Mouse (Mus musculus) embryonic facial prominence, embryonic 14.5 days (tissue): ENCODE measurements around the gene Rnf157. TPM values are rescaled to one million over a fixed set of nuclear protein-coding genes. Genes with fewer than 3 reads are reported as not detected.
"Not testable (repeated sequence)": the region's sequence is repeated elsewhere in the genome, so short reads cannot be mapped to it uniquely, and the experiment has no call there.

Experiments used
- ATAC-seq: fragments of 200-750 bp; cut with Nextera tagmentation; 2 replicates; pipeline ENCODE4 v1.8.0; 2017; ENCODE audit warnings: low read depth, moderate number of reproducible peaks, moderate TSS enrichment
- DNase-seq: peaks from one replicate; pipeline ENCODE4 v3.0.0-alpha.2; 2015; ENCODE audit warnings: low spot score
- H3K27ac ChIP-seq: fragments of 300-500 bp; sonication (generic); replicated peaks from 2 replicates; pipeline ENCODE4 v1.5.1; 2014; ENCODE audit warnings: low read depth, mild to moderate bottlenecking, low read length, moderate library complexity
- H3K27me3 ChIP-seq: fragments of 300-500 bp; sonication (generic); replicated peaks from 2 replicates; pipeline ENCODE4 v1.6.1; 2014; ENCODE audit warnings: low read length; ENCODE audit not compliant: control insufficient read depth, insufficient read depth
- H3K36me3 ChIP-seq: fragments of 300-500 bp; sonication (generic); 2 replicates; pipeline ENCODE4 v1.6.1; 2014; ENCODE audit warnings: low read length, mixed read lengths; ENCODE audit not compliant: control insufficient read depth, insufficient read depth
- H3K4me1 ChIP-seq: fragments of 300-500 bp; sonication (generic); 2 replicates; pipeline ENCODE4 v1.6.1; 2014; ENCODE audit warnings: antibody characterized with exemption, low read length; ENCODE audit not compliant: control insufficient read depth, insufficient read depth
- H3K4me2 ChIP-seq: fragments of 300-500 bp; sonication (generic); 2 replicates; pipeline ENCODE4 v1.6.1; 2014; ENCODE audit warnings: low read depth, mild to moderate bottlenecking, low read length, moderate library complexity, mixed read lengths
- H3K4me3 ChIP-seq: fragments of 300-500 bp; sonication (generic); 2 replicates; pipeline ENCODE4 v1.5.1; 2014; ENCODE audit warnings: low read depth, mild to moderate bottlenecking, low read length
- H3K9ac ChIP-seq: fragments of 300-500 bp; sonication (generic); 2 replicates; pipeline ENCODE4 v1.6.1; 2014; ENCODE audit warnings: low read depth, mild to moderate bottlenecking, low read length, moderate library complexity, mixed read lengths
- H3K9me3 ChIP-seq: fragments of 300-500 bp; sonication (generic); 2 replicates; pipeline ENCODE4 v1.6.1; 2016; ENCODE audit warnings: low read length; ENCODE audit not compliant: control insufficient read depth
- WGBS: fragments of 180-500 bp; shearing (Covaris S2); extraction: QIAGEN DNeasy Blood & Tissue Kit; methylation state at CpG from one replicate; pipeline ENCODE4 v1.1.7; 2014; 5-methylcytosine and 5-hydroxymethylcytosine counted together
- polyA plus RNA-seq: library from polyadenylated mRNA; unstranded; fragments of >200 nt; fragmentation: Nextera tagmentation; extraction: Ambion mirVana; gene quantifications from 2 replicates; pipeline ENCODE4 v1.2.1, GENCODE M21; 2014

The Rnf157 gene
- polyA plus RNA-seq, 1 experiment from 2014 or later = 17.7 TPM

DNA sequence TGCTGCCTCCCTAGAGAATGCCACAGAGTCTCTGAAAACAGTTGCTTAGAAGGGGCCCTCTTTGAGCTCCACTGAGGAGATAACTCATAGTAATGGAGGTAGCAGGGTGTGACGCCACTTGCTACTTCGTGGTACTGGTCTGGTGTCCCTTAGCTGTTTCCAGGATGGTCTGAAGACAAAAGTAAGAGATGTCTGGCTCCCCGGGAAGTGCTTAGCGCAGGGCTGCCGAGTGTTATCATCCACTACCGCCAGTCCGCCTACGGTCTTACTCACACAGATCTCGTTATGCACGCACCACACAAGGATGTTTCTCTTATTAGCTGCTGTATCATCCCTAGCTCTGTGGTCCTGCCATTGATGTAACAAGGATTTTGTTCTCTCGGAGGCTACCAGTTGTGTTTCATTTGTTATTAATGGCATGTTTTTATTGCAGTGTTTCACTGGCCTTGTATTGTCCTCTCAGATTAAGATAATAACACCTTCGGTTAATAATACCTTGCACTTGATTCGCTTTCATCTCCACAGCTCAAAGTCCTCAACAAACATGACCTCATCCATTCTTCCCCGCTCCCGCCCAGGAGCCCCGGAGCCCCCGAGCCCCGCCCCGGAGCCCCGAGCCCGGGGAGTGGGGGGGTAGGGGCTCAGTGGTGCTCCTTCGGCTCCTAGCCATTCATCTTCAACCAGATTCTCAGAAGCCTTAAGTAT is 18.0 kb upstream of the Rnf157 start:
- H3K27me3 ChIP-seq = no peaks in the 10 kb centered on the region
- DNase-seq (no peak), ATAC-seq (no peak)
- no peak overlapping the region for H3K4me3 ChIP-seq
- peak overlapping the region; percentile 13; the same call in 1 of the 2 replicates for H3K4me2 ChIP-seq
- H3K9me3 ChIP-seq = no peaks in the 10 kb centered on the region
- peaks cover 9% of the 10 kb centered on the region for H3K4me1 ChIP-seq
- 42% methylated on average over 22 of the region's 22 CpGs for WGBS
- peak overlapping the region; percentile 15; the same call in 1 of the 2 replicates for H3K9ac ChIP-seq
- peaks cover 2% of the 10 kb centered on the region; the same call in 1 of the 2 replicates for H3K36me3 ChIP-seq
- no peak overlapping the region for H3K27ac ChIP-seq

DNA sequence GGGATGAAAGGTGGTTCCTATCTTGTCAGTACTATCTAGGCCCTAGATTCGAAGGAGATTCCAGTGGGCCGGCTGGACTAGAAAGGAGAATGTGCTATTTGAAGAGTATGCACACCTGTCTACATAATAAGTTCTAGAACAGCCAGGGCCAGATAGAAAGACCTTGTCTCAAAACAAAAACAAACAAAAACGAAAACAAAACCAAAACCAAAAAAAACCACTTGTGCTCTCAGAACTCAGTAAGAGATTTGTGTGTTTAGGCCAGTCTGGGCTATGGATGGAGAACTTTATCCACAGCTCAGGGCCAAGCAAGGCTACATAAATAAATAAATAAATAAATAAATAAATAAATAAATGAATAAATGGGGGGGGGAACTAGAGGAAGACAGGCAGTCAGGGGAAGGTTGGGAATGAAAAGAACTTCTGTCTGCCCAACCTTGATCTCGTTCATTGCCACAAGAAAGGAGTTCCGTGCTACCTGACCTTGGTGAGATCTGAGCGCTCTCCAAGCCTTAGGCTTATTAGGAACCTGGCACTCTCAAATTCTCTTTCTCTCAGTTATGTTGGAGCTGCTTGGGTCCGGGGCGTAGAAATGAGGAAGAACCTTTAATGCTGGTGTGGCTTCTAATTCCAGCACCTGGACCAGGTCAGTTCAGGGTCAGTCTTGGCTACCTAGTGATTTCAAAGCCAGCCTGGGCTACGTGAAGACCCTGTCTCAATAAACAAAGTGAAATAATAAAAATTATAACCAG is 17.2 kb upstream of the Rnf157 start:
- Histone ChIP-seq H3K9me3 (no peaks in the 10 kb centered on the region), H3K4me1 (peaks cover under 1% of the 10 kb centered on the region), H3K27me3 (no peaks in the 10 kb centered on the region), H3K36me3 (no peaks in the 10 kb centered on the region), H3K27ac (no peak overlapping the region), H3K4me2 (no peak overlapping the region), H3K9ac (no peak overlapping the region), H3K4me3 (no peak overlapping the region)
- 79% methylated on average over 9 of the region's 9 CpGs for WGBS
- no peak for DNase-seq
- ATAC-seq = no peak

DNA sequence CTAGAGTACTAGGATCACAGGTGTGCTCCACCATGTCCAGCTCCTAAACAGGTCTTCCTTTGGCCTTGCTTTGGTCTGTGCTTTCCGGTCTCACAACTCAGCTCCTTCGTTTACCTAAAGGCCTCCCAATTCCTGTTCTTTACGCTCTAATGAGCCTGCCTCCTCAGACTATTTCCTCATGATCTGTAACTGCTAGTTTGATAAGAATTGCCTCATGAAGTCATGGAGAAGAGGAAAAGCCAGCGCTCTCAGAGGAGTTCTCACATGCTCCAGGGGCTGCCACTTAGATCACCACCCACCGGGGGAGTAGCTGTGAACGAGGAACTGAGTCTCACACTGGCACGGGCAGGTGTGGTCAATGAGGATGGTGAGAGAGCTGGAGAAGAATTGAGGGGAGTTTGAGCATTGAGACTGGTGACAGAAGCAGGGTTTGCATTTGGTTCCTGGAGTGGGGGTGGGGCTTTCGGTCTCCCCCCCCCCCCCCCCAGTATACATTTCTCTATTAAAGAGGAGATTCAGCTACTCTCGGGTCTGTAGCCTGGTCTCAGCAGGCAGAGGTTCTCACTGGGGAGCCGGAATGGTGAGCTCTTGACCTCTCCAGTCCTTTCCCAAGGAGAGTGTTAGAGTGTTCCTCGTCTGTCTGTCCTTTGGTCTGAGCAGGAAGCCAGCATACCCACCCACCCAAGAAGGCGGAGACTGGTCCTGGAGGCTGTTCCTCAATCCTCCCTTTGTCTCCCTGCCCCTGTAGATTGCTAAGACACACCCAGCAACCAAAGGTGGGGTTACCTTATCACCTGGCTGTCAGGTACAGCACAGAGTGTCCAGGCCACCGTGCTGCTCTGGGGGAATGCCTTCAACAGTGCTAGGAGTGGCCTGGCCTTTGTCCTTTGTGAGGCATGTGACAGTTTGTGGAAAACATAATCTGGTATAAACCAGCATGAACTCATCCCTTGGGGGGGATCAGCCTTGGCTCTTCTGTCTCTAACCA is 16.3 kb upstream of the Rnf157 start:
- Histone ChIP-seq H3K27me3 (no peaks in the 10 kb centered on the region), H3K9ac (no peak overlapping the region), H3K4me2 (no peak overlapping the region), H3K27ac (no peak overlapping the region), H3K9me3 (no peaks in the 10 kb centered on the region), H3K4me3 (no peak overlapping the region), H3K4me1 (no peaks in the 10 kb centered on the region), H3K36me3 (no peaks in the 10 kb centered on the region)
- DNase-seq = no peak
- no peak for ATAC-seq
- WGBS = 46% methylated on average over 12 of the region's 13 CpGs

DNA sequence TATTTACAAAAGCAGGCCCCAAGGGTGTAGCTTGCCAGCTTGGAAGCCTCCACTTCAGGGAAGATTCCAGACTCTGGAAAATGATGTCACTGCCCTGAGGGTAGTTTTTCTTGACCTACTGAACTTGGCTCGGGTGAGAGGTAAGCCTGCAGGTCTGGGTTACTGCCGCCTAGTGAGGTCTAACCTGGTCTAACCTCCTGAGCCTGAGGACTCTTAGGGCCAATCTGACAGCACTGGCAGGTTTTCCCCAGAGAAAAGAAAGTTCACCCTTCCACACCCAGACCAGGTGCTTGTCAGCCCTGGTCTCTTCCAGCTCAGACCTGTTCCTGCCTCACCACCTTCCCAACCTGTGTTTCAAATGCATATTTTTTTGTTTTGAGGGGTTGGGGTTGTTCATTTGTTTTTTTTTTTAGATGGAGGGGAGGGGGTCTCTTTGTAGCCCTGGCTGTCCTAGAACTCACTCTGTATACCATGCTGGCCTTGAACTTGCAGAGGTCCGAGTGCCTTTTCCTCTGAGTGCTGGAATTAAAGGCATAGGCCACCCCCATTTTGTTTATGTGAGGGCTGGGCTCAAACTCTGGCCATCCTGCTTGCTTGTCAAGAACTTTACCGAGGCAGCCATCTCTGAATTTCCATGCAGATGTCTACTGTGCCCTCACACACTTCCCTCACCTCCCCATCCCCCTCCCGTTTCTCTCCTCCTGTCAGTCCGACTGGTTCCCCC is 14.2 kb upstream of the Rnf157 start:
- Histone ChIP-seq H3K4me3 (no peak overlapping the region), H3K27me3 (no peaks in the 10 kb centered on the region), H3K9ac (no peak overlapping the region), H3K36me3 (no peaks in the 10 kb centered on the region), H3K27ac (no peak overlapping the region), H3K4me2 (no peak overlapping the region), H3K4me1 (no peaks in the 10 kb centered on the region), H3K9me3 (no peaks in the 10 kb centered on the region)
- WGBS = 63% methylated on average over 6 of the region's 6 CpGs
- DNase-seq (no peak), ATAC-seq (no peak)

DNA sequence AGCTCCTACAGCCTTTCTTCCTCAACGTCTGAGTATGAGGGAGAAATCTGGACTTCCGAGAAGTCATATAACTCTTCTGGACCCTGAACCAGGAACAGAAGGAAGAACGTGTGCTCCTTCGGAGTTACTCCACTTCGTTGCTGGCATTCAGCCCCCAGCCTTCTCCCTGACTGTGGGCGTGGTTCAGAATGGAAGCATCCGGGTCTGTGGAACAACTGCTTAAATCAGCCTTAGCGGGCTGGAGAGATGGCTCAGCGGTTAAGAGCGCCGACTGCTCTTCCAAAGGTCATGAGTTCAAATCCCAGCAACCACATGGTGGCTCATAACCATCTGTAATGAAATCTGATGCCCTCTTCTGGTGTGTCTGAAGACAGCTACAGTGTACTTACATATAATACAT is 13.5 kb upstream of the Rnf157 start:
- H3K27ac ChIP-seq, H3K9me3 ChIP-seq, H3K36me3 ChIP-seq, H3K4me2 ChIP-seq, H3K4me3 ChIP-seq, H3K27me3 ChIP-seq, H3K9ac ChIP-seq, H3K4me1 ChIP-seq, ATAC-seq, DNase-seq: not testable (repeated sequence)
- 81% methylated on average over 11 of the region's 11 CpGs for WGBS

DNA sequence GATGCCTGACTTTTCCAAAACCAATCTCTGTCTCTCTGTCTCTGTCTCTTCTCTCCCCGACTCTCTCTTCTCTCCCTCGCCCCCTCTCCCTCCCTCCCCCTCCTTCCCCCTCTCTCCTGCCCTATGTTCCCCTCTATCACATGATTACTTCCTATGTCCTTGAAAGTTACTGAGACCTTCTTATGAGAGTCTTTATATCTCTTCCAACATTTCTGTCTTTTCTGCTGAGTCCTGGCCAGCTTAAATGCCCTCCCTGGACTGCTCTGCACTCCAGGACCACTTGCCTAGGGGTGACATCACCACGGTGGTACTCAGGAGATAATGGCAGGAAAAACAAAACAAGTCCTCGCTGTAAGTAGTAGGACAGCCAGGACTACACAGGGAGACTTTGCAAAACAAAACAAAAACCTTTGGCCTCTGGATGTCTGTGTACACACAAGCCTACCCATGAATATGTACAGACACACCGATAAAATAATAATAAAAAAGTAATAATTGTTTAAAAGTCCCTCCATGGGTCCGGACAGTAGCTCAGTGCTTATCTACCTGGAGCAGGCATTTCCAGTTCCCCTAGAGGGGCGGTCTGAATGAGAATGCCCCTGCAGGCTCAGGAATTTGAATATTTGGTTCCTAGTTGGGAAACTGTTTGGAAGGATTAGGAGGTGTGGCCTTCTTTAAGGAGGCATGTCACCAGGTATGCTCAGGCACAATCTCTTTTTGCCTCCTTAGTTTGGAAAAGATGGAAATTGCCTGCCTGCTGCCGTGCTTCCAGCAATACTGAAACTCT is 12.0 kb upstream of the Rnf157 start:
- Histone ChIP-seq H3K27ac (no peak overlapping the region), H3K4me1 (no peaks in the 10 kb centered on the region), H3K36me3 (no peaks in the 10 kb centered on the region), H3K4me3 (no peak overlapping the region), H3K27me3 (no peaks in the 10 kb centered on the region), H3K9me3 (no peaks in the 10 kb centered on the region), H3K4me2 (no peak overlapping the region), H3K9ac (no peak overlapping the region)
- WGBS = 41% methylated on average over 8 of the region's 8 CpGs
- DNase-seq (no peak), ATAC-seq (no peak)

DNA sequence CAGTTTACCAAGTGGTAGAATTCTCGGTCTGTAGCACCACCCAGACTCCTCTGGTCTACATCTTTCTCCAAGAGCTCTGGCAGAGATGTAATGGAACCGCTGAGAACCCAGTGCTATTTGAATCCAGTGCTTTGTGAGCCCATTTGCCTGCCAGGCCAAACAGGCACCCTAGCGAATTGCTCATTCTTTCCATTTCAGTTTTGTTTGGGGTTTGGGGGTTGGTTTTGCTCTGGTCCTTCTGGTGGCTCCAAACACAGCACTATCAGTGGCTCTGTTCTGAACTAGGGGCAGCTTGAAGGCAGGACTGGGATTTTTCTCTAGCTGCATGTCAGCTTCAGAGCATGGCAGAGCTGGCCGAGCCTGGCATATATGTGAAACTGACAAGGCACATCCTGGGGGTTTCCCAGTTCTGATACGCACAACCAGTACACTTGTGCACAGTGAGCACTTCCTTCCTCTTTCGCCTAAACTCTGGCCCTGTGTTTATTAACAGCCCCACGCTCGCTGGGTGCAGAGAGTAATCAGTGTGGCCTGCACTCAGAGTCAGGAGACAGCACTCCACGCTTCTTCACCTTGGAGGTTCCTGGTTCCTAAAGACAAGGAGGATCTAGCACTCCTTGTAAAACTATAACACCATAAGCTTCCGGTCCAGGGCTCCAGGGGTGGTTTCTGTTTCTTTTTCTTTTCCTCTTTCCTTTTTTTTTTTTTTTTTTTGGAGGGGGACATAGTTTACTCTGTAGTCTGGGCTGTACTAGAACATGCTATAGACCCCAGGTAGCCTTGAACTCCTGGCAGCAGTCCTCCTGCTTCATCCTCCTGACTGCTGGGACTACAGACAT is 11.2 kb upstream of the Rnf157 start:
- DNase-seq (no peak), ATAC-seq (no peak)
- Histone ChIP-seq H3K4me2 (no peak overlapping the region), H3K27me3 (no peaks in the 10 kb centered on the region), H3K9me3 (no peaks in the 10 kb centered on the region), H3K36me3 (no peaks in the 10 kb centered on the region), H3K27ac (0 out of 2 replicates have a peak overlapping the region, but pooled peaks have one; percentile 3), H3K9ac (no peak overlapping the region), H3K4me3 (no peak overlapping the region), H3K4me1 (peaks cover under 1% of the 10 kb centered on the region; the same call in 1 of the 2 replicates)
- 78% methylated on average over 10 of the region's 10 CpGs for WGBS
